Mouse (Mus musculus): ENCODE data around the gene Neurl3.

The Neurl3 gene

GRCm38 (mm10) chr1:36274455-36274854, at the start of gene Neurl3:
Gene Neurl3 (minus strand): TSS chr1:36274679.
- no peak for DNase-seq (ENCODE audit: low read depth, low spot score)

- no peak for DNase-seq (ENCODE audit: low read depth, low spot score)
Observed at GRCm38 (mm10) chr1:36323746-36324448, 49.4 kb upstream of the Neurl3 start.

- no peak for DNase-seq (ENCODE audit: low read depth, low spot score)
Observed at GRCm38 (mm10) chr1:36323076-36323475, 48.6 kb upstream of the Neurl3 start.

GRCm38 (mm10) chr1:36321829-36322573, 47.5 kb upstream of the Neurl3 start:
- DNase-seq (ENCODE audit: low read depth, low spot score): no peak

GRCm38 (mm10) chr1:36321164-36321563, 46.7 kb upstream of the Neurl3 start:
- DNase-seq (ENCODE audit: low read depth, low spot score): no peak

GRCm38 (mm10) chr1:36315776-36316100, 41.3 kb upstream of the Neurl3 start:
- DNase-seq (ENCODE audit: low read depth, low spot score): no peak

- DNase-seq (ENCODE audit: low read depth, low spot score): no peak
Observed at GRCm38 (mm10) chr1:36314959-36315775, 40.7 kb upstream of the Neurl3 start.

- DNase-seq (ENCODE audit: low read depth, low spot score): no peak
Observed at GRCm38 (mm10) chr1:36309498-36309901, 35.0 kb upstream of the Neurl3 start.

GRCm38 (mm10) chr1:36308966-36309475, 34.5 kb upstream of the Neurl3 start:
- DNase-seq (ENCODE audit: low read depth, low spot score): no peak

GRCm38 (mm10) chr1:36308451-36308901, 34.0 kb upstream of the Neurl3 start:
- no peak for DNase-seq (ENCODE audit: low read depth, low spot score)

- peak; percentile 95 for DNase-seq (ENCODE audit: low read depth, low spot score)
Observed at GRCm38 (mm10) chr1:36307495-36308280, 33.2 kb upstream of the Neurl3 start, which contains the start of gene Arid5a. Gene Arid5a (plus strand): TSS chr1:36307733.

- DNase-seq (ENCODE audit: low read depth, low spot score): no peak
Observed at GRCm38 (mm10) chr1:36307121-36307494, 32.6 kb upstream of the Neurl3 start.

- no peak for DNase-seq (ENCODE audit: low read depth, low spot score)
Observed at GRCm38 (mm10) chr1:36306120-36306519, 31.6 kb upstream of the Neurl3 start.

- DNase-seq (ENCODE audit: low read depth, low spot score): no peak
Observed at GRCm38 (mm10) chr1:36304764-36305163, 30.3 kb upstream of the Neurl3 start.

GRCm38 (mm10) chr1:36303381-36304320, 29.2 kb upstream of the Neurl3 start:
- DNase-seq (ENCODE audit: low read depth, low spot score): no peak

- no peak for DNase-seq (ENCODE audit: low read depth, low spot score)
Observed at GRCm38 (mm10) chr1:36302957-36303356, 28.5 kb upstream of the Neurl3 start.

- no peak for DNase-seq (ENCODE audit: low read depth, low spot score)
Observed at GRCm38 (mm10) chr1:36302273-36302672, 27.8 kb upstream of the Neurl3 start.

- DNase-seq (ENCODE audit: low read depth, low spot score): no peak
Observed at GRCm38 (mm10) chr1:36300486-36300885, 26.0 kb upstream of the Neurl3 start.

- no peak for DNase-seq (ENCODE audit: low read depth, low spot score)
Observed at GRCm38 (mm10) chr1:36299676-36300075, 25.2 kb upstream of the Neurl3 start.

GRCm38 (mm10) chr1:36299126-36299525, 24.6 kb upstream of the Neurl3 start:
- DNase-seq (ENCODE audit: low read depth, low spot score): no peak

All from embryo, embryonic 11.5 days (tissue).